Mouse (Mus musculus): ENCODE results near the gene 1810009A15Rik. TPM values are rescaled to one million over a fixed set of nuclear protein-coding genes. Genes with fewer than 3 reads are reported as not detected.

1810009A15Rik gene
- total and polyA plus RNA-seq, 3 experiments: 157 to 218 (median 161) TPM

- in situ Hi-C loops (cut with MboI; ENCODE audit: low pct_ligation_motif_present, low pct_unique_long_range_greater_than_20kb, low sequenced_read_pairs): no loop called here
- dilution Hi-C loops (cut with MboI; ENCODE audit: extremely low pct_ligation_motif_present, extremely low pct_unique_long_range_greater_than_20kb, low sequenced_read_pairs): no loop called here
- Histone ChIP-seq H3K27me3 (replicated peaks) (no peaks in the 10 kb centered on the region), H3K4me3 (replicated peaks in 1 of 3; ENCODE audit: low read depth in 2 of 3, low read length in 2 of 3, poor library complexity in 1 of 3) (peak overlapping the region; percentile 73 to 97 (median 87)), H3K79me2 (replicated peaks; ENCODE audit: control insufficient read depth, extremely low read depth, insufficient read depth, poor library complexity, severe bottlenecking) (peaks cover 19% of the 10 kb centered on the region), H3K4me1 (ENCODE audit: control insufficient read depth in 1 of 2, insufficient read depth in 2 of 2) (peaks cover 2 to 16% of the 10 kb centered on the region in 2 experiments; a peak in 2 of 4 replicates), H3K36me3 (replicated peaks in 1 of 2; ENCODE audit: control insufficient read depth in 1 of 2, insufficient read depth in 1 of 2, low read length in 1 of 2) (peaks cover 21 to 31% of the 10 kb centered on the region in 2 experiments), H3K4me2 (ENCODE audit: insufficient read depth, low read depth, poor library complexity, severe bottlenecking) (peak overlapping the region; percentile 92), H3K9ac (ENCODE audit: insufficient read depth, low read depth) (peak overlapping the region; percentile 95), H3K9me3 (replicated peaks; ENCODE audit: low read length) (no peaks in the 10 kb centered on the region), H3K27ac (ENCODE audit: insufficient read depth, low read depth) (no peak overlapping the region)
- DNase-seq (ENCODE audit: extremely low read depth): no peak
- TF ChIP-seq JUND (conservative IDR thresholded peaks at IDR 0.05; ENCODE audit: low read depth, low read length): no peak
- no peak for TF ChIP-seq RCOR1 (conservative IDR thresholded peaks at IDR 0.05; ENCODE audit: low read depth, low read length)
- no peak for TF ChIP-seq MAZ (IDR thresholded peaks at IDR 0.05; ENCODE audit: low read depth, low read length)
- TF ChIP-seq E2F4 (IDR thresholded peaks at IDR 0.05; ENCODE audit: insufficient replicate concordance, low read depth, low read length): no peak
- no peak for TF ChIP-seq IRF4 (IDR thresholded peaks at IDR 0.05; ENCODE audit: low read depth, low read length)
- TF ChIP-seq ZMIZ1 (IDR thresholded peaks at IDR 0.05; ENCODE audit: low read depth, low read length): no peak
- no peak for TF ChIP-seq ETS1 (conservative IDR thresholded peaks at IDR 0.05; ENCODE audit: low read depth, low read length)
- no peak for TF ChIP-seq UBTF (IDR thresholded peaks at IDR 0.05; ENCODE audit: low read depth, low read length)
- no peak for TF ChIP-seq CHD1 (IDR thresholded peaks at IDR 0.05; ENCODE audit: low read depth, low read length)
- no peak for TF ChIP-seq MXI1 (IDR thresholded peaks at IDR 0.05; ENCODE audit: low read depth, low read length)
- TF ChIP-seq POLR2AphosphoS2 (IDR thresholded peaks at IDR 0.05; ENCODE audit: low read depth, low read length): no peak
- no peak for TF ChIP-seq HCFC1 (IDR thresholded peaks at IDR 0.05; ENCODE audit: low read depth, low read length)
Observed at GRCm38 (mm10) chr19:8870838-8871237, 17.8 kb upstream of the 1810009A15Rik start.

- dilution Hi-C loops (cut with MboI; ENCODE audit: extremely low pct_ligation_motif_present, extremely low pct_unique_long_range_greater_than_20kb, low sequenced_read_pairs): no loop called here
- peak within 1 kb of the TSS; percentile 95 for H3K9ac ChIP-seq (ENCODE audit: insufficient read depth, low read depth)
- TF ChIP-seq JUN (IDR thresholded peaks at IDR 0.05; ENCODE audit: insufficient read depth, low read depth, low read length) (no peak), ZKSCAN1 (IDR thresholded peaks at IDR 0.05; ENCODE audit: borderline replicate concordance, low read depth, low read length) (no peak), TBP (conservative IDR thresholded peaks at IDR 0.05; ENCODE audit: low read depth, low read length) (peak; percentile 58; the same call in 1 of the 2 replicates), UBTF (IDR thresholded peaks at IDR 0.05; ENCODE audit: low read depth, low read length) (no peak), MXI1 (IDR thresholded peaks at IDR 0.05; ENCODE audit: low read depth, low read length) (peak; percentile 83; the same call in 1 of the 2 replicates), USF2 (conservative IDR thresholded peaks at IDR 0.05; ENCODE audit: low read depth, low read length) (peak; percentile 98), MAFK (IDR thresholded peaks at IDR 0.05; ENCODE audit: insufficient replicate concordance, low read length) (no peak), HCFC1 (IDR thresholded peaks at IDR 0.05; ENCODE audit: low read depth, low read length) (peak; percentile 97), ETS1 (conservative IDR thresholded peaks at IDR 0.05; ENCODE audit: low read depth, low read length) (no peak), MYC (IDR thresholded peaks at IDR 0.05; ENCODE audit: low read depth, low read length) (peak; percentile 48; the same call in 1 of the 2 replicates), SIN3A (IDR thresholded peaks at IDR 0.05; ENCODE audit: low read length) (peak; percentile 99), EP300 (IDR thresholded peaks at IDR 0.05; ENCODE audit: low read length) (no peak), NELFE (IDR thresholded peaks at IDR 0.05; ENCODE audit: low read depth, low read length) (peak; percentile 69; the same call in 1 of the 2 replicates), E2F4 (IDR thresholded peaks at IDR 0.05; ENCODE audit: insufficient replicate concordance, low read depth, low read length) (no peak), CHD2 (IDR thresholded peaks at IDR 0.05; ENCODE audit: low read length) (no peak), NRF1 (IDR thresholded peaks at IDR 0.05; ENCODE audit: low read depth, low read length) (no peak), SMC3 (IDR thresholded peaks at IDR 0.05; ENCODE audit: low read depth, low read length) (no peak), POLR2AphosphoS2 (IDR thresholded peaks at IDR 0.05; ENCODE audit: low read depth, low read length) (no peak), JUND (conservative IDR thresholded peaks at IDR 0.05; ENCODE audit: low read depth, low read length) (no peak), MAZ (IDR thresholded peaks at IDR 0.05; ENCODE audit: low read depth, low read length) (peak; percentile 96), IRF4 (IDR thresholded peaks at IDR 0.05; ENCODE audit: low read depth, low read length) (peak; percentile 72; the same call in 1 of the 2 replicates), ZC3H11A (IDR thresholded peaks at IDR 0.05; ENCODE audit: low read depth, low read length) (no peak), GABPA (IDR thresholded peaks at IDR 0.05; ENCODE audit: insufficient replicate concordance, low read depth, low read length) (no peak; the same call in 1 of the 2 replicates), POLR2A (IDR thresholded peaks at IDR 0.05; ENCODE audit: low read depth, low read length) (peak; percentile 70), ELF1 (IDR thresholded peaks at IDR 0.05; ENCODE audit: low read depth, low read length) (peak; percentile 99)
Observed at GRCm38 (mm10) chr19:8871267-8872186, 17.1 kb upstream of the 1810009A15Rik start, which contains the start of gene Ubxn1. Gene Ubxn1 (plus strand): TSS chr19:8871496.

More at GRCm38 (mm10) chr19:8871267-8872186, 17.1 kb upstream of the 1810009A15Rik start, which contains the start of gene Ubxn1:
- Histone ChIP-seq H3K27me3 (replicated peaks) (no peaks in the 10 kb centered on the region), H3K4me2 (ENCODE audit: insufficient read depth, low read depth, poor library complexity, severe bottlenecking) (peak within 1 kb of the TSS; percentile 92), H3K9me3 (replicated peaks; ENCODE audit: low read length) (no peaks in the 10 kb centered on the region), H3K79me2 (replicated peaks; ENCODE audit: control insufficient read depth, extremely low read depth, insufficient read depth, poor library complexity, severe bottlenecking) (peaks cover 19% of the 10 kb centered on the region), H3K27ac (ENCODE audit: insufficient read depth, low read depth) (peak within 1 kb of the TSS; percentile 52), H3K4me1 (ENCODE audit: control insufficient read depth in 1 of 2, insufficient read depth in 2 of 2) (peaks cover 2 to 16% of the 10 kb centered on the region in 2 experiments; a peak in 2 of 4 replicates), H3K4me3 (replicated peaks in 1 of 3; ENCODE audit: low read depth in 2 of 3, low read length in 2 of 3, poor library complexity in 1 of 3) (peak within 1 kb of the TSS; percentile 84 to 97 (median 87)), H3K36me3 (replicated peaks in 1 of 2; ENCODE audit: control insufficient read depth in 1 of 2, insufficient read depth in 1 of 2, low read length in 1 of 2) (peaks cover 21 to 36% of the 10 kb centered on the region in 2 experiments)
- peak; percentile 98 for DNase-seq (ENCODE audit: extremely low read depth)
- in situ Hi-C loops (cut with MboI; ENCODE audit: low pct_ligation_motif_present, low pct_unique_long_range_greater_than_20kb, low sequenced_read_pairs): no loop called here

Data from CH12.LX (cell line).